Mouse (Mus musculus) testis, adult 2 months (tissue): ENCODE measurements around the gene Maml3.

ENCODE experiments used
- CTCF ChIP-seq: fragments of 200-500 bp; IDR thresholded peaks from 2 replicates; pipeline ENCODE4 v1.5.1; 2012; ENCODE audit warnings: low read depth, mild to moderate bottlenecking, inconsistent platforms, low read length, moderate library complexity; ENCODE audit not compliant: control insufficient read depth, insufficient read depth, insufficient replicate concordance
- POLR2A ChIP-seq: fragments of 200-500 bp; IDR thresholded peaks from 2 replicates; pipeline ENCODE4 v1.6.1; 2012; ENCODE audit warnings: low read depth, mild to moderate bottlenecking, inconsistent platforms, low read length, moderate library complexity; ENCODE audit not compliant: control insufficient read depth

- TF ChIP-seq POLR2A, result no peak
- TF ChIP-seq CTCF, result no peak
Measured at GRCm38 (mm10) chr3:51810731-51811130, 294.1 kb downstream of the Maml3 start.
